Mouse (Mus musculus) left cerebral cortex, adult 11 months (tissue): ENCODE results near the gene Invs.

Experiments used
- DNase-seq: peaks from one replicate; pipeline ENCODE4 v3.0.0; 2022; ENCODE audit warnings: low spot score

Invs gene

DNA sequence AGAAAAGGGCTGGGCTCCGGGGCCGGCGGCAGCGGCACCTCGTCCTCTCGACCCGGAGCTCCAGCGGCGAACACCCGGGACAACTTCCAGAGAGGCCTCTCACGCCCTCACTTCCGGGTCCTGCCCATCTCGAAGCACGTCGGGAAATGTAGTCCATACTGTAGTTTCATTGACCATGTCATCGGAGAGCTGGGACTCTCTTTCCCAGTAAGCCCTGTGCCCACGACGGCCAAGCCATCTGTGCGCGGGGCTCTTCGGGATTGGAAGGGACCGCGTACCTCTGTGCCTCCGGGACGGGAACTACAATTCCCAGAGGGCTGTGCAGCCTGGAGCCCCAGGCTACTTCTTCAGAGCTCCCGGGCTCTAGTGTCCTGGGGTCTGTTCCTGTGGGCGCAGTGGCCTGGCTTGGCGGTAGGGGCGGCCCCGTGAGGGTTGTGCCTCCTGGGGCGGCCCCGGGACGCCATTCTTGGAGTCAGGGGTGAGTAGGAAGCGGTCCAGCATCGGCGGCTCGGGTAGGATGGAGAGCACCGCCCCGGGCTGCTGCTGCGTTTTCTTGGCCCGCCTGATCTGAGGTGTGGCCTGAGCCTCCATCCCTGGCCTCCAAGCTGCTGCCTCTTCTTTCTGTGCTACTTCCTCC lies at the start of gene Invs, which contains the start of gene Erp44:
Gene Invs (plus strand): TSS at position 263 of the 637 bp plus-strand sequence.
Gene Erp44 (minus strand): TSS at position 61 of the 637 bp plus-strand sequence.
- DNase-seq: peak; percentile 97

DNA sequence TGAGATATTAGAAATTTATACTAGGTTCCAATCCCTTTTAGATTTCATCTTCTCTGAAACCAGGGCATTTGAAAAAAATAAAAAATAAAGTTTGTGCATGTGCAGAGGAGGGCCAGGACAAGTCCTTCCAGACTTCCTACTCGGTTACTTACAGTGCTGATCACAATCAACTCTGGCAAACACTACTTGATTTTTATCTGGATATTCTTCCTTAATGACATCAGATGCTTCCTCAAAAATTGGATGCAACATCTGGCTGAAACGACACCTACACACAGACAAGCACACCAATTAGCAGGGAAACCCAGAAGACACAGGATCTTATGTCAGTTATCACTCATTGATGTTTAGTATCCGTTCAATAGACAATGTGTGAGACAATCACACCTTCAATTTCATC lies 42.8 kb upstream of the Invs start:
- DNase-seq: no peak

DNA sequence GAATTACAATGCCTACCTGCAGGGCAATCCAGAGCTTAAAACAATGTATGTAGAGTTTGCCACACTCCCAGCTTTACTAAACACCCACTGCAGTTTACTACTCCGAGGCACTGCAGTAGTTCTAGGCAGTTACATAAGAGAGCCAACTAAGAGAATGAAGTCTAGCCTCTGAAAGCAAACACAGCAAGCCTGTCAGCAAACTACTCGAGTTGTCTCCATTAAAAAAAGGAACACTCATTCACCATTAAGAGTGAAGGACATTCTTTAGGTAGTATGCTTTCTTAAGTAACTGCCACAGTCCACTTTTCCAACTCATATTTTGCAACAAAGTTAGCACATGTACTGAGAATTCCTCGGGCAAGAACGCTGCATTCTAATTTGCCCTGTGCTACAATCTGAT lies 40.5 kb upstream of the Invs start:
- DNase-seq: no peak

DNA sequence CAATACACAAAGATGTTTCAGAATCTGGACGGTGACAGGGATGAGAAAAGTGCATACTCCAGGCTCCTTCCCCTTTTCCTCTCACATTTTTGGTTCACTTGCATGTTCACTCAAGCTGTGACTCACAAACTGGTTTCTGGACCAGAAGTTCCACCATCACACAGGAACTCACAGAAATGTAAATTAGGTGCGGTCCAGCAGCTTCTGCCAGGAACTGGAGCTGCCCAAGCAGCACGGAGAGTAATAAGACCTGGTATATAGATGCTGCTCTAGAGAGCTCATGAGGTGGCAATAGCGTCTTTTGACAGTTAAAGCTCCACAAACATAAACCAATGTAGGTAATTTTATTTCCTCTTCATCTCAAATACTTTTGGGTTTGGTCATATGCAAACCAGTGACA lies 37.1 kb upstream of the Invs start:
- DNase-seq: no peak

GRCm38 (mm10) chr4:48243737-48244136 lies 35.8 kb upstream of the Invs start:
- DNase-seq: no peak

DNA sequence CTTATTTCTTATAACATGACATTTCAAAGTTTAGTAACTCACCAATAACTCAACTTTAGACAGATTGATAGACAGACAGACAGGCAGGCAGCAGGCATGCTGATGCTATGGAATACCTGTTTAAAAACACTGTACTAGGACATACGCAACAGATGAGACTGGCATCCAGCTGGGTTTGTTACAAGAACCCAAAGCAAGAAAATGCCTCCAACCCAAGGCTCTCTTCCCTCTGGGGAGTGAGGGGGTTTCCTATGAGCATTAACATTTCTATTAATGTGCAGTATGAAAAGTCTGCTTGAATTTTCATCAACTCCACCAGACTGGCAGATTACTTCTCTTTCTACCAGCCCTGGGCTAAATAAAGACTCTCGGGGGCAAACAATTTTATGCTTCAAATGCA lies 35.3 kb upstream of the Invs start:
- DNase-seq: no peak

DNA sequence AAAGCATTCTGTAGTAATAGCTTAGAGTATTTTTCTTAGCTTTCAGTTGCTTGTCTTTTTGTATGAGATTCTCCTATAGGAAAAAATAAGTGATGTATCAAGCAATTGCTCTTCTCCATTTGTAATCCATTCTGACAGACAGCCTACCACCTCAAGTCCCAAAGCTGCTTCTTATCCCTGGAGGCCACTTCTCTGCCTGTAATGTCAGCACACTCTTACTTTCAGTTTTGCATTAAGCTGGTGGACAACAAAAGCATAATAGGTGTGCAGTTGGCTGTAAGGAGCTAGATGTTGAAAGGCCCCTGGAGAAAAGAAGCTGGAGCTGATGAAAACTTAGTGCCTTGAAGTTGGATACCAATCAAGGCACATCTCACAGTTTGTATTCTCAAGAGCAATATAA lies 26.3 kb upstream of the Invs start:
- no peak for DNase-seq

DNA sequence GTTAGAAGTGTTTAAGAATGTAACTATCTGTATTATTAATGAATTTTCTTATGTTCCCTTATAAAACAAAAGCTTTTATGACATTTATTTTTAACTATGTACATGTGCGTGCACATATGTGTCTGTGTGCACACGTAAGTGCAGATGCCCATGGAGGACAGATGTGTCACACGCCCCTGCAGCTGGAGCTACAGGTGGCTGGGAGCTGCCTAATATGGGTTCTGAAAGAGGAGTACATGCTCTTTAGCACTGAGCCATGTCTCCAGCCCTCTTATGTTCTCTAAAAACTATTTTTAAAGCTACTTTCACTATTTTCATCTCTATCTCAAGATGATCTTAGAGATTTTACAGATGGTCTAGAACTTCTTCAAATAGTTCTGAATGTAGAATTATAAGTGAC lies 21.5 kb upstream of the Invs start:
- no peak for DNase-seq

- DNase-seq: no peak
Observed at GRCm38 (mm10) chr4:48267683-48268082, 11.9 kb upstream of the Invs start.

GRCm38 (mm10) chr4:48268127-48268526 lies 11.4 kb upstream of the Invs start:
- no peak for DNase-seq

- no peak for DNase-seq
Observed at GRCm38 (mm10) chr4:48270532-48270931, 9.0 kb upstream of the Invs start.

DNA sequence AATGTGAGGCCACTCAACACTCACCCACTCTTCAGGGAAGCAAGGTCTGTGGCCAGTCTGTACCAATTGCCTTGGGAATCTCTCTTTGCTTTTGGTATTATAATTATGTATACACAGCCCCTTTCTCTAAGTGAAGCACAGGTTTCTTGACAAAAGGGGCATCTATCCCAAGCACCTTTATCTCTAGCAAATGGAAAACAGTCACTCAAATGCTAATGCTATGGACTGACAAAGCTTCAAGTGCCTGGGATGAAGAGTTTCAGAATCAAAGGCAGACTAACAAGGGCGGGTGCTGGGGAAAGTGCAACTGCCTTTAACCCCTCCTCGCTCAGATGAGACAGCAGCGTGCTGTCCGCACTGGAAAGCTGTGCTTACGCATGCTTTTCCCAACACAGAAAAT lies 7.7 kb upstream of the Invs start:
- DNase-seq: no peak

DNA sequence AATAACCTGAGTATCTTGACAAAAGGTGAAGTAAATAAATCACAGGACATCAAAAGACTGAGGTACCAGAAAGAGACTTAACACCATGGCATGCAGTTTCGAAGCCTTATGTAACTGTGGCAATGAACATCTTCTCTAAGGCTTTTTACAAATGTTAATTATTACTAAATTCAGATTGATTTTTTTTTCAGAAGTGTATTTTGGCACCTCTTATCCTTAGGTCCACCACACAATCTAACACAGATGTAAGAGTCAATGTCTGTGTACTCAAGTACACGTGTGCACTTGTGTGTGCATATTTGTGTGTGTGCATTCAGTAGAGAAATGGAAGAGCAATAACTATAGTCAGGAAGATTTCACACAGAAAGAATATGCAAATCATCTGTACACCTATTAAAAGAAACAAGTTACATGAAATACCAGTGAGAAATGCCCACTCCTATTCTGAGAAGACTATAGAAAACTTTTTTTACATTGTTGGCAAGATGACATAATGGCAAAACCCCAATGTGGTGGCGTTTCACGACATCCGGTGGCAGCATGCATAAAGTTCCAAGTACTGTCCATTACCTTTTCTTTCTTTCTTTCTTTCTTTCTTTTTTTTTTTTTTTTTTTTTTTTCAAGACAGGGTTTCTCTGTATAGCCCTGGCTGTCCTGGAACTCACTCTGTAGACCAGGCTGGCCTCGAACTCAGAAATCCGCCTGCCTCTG lies 6.3 kb upstream of the Invs start:
- DNase-seq: no peak

DNA sequence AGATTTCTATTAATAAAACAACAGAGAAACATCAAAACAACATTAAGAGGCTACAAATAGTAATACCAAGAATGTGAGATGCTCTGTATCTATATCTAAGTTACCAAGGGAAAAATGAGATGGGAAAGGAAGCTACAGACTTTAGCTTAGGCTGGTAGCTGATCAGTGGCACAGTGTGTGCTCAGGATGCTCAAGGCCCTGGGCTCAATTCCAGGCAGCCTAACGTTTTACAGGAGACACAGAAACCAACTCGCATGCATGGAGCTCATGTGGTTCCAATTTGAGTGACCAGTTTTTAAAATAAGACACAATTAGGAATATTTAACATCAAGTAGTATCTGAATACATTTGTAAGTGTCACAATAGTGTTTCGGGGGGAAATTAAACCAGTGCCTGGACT lies 3.8 kb upstream of the Invs start:
- no peak for DNase-seq

DNA sequence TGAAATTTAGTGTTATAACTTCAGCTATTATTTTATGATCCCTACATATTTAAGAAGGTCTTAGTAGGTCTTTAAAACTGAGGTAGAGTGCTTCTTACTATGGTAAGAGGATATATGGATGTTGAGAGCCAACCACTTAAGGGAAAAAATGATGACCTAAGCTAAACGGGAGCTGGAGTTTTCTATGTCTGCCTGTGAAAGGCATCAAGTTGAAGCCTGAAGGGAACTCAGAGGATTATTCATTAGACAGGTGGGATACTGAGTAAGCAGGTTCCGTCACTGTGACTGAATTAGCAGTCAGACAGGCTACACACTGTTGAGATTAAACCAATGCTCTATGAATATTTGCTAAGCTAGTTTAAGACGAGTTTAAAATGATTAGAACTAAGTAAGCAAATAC lies 2.5 kb upstream of the Invs start:
- DNase-seq: no peak

- no peak for DNase-seq
Observed at GRCm38 (mm10) chr4:48278757-48279497, 633 bp upstream of the Invs start.

GRCm38 (mm10) chr4:48281121-48281520 lies 1.6 kb downstream of the Invs start:
- no peak for DNase-seq

DNA sequence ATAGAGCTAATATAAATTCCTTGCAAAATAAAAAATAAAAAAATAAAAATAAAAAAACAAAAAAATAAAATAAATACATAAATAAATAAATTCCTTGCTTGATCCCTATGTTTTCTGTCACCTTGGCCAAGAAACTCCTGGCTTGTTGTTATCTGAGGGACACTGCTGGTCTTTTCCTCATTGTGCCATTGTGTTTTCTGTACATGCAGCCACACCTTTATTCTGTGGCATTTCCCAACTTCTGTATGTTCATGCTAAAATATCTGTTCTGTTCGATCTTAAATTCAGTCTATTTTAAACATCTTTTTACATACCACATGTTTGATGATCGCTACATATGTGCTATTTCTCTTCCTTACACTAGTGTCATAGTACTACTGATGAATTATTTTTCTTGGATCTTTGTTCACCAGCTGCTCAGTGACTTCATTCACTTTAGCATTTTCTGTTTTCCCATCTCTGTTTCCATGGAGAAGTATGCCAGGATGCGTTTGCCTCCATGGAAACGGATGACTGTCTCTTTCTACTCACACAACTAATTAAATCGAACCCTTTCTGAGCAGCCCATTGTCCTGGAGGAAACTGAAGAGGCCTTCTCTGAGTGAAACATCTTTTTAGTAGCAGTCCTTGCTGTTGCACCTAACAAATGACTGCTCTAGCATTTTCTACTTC lies 7.7 kb downstream of the Invs start:
- peak; percentile 17 for DNase-seq

DNA sequence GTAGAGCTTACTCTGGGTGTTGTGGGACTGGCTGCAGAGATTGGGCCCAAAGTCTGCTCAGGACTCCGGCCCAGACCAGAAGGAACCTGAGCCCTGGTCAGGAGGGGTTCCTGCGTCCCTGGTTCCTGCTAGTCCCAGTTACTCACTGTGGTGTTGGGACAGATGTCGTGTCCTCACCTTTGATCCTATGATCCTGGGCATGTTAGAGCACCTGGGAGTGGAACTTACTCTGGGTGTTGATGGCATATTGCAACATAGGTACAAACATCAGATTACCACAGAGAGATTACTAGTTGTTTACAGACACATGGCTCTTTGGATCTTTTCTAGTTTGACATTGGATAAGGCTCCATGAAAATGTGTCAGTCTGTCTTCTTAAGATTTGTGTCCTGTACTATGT lies 35.3 kb downstream of the Invs start:
- DNase-seq: no peak

DNA sequence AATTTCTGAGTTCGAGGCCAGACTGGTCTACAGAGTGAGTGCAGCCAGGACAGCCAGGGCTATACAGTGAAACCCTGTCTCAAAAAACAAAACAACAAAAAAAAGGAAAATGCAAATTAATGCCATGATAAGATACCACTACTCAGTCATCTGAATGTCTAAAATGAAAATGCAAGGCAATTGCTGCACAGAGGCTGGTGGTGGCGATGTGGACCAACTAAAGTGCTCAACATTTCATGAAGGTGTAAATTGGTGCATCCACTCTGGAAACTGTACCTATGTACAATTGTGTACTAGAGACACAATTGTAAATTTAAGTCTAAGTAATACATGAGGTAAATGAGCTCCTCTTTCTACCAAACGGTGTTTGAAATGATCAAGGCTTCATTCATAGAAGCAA lies 36.5 kb downstream of the Invs start:
- DNase-seq: no peak

DNA sequence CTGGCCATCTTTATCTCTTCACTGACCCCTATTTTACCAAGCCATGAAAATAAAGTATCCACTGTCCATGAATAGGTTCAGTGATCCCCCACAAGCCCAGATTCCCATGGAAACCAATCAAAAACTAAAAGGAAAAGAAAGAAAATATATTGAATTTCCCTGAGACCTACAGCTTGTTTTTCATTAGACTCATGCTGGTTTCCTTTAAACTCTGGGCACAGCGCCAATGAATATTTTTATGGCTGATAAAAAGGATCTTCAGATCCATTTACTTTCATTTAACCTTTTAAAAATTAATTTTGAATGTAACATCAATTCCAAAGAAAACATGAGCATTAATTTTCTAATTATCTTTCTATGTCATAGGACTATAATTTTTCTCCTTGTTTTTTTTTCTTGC lies 41.7 kb downstream of the Invs start:
- DNase-seq: no peak

DNA sequence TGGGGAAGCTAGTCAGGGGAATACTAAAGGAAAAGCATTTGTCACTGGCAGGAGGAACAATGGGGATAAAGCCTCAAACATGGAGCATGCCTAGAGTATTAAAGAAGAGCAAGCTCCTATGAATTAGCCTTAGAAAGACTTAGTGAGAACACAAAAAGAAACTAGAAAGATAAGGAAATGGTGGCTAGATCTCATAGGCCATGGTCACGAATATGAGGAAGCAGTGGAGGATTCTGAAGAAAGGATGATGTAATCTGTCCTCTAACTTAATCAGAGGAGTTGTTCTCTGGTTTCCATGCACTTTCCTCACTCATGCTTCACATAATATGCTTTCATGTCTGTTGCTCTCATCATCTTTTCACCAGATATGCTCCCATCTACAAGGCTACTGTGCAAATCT lies 42.5 kb downstream of the Invs start:
- no peak for DNase-seq

- DNase-seq: no peak
Observed at GRCm38 (mm10) chr4:48327192-48327591, 47.6 kb downstream of the Invs start.
